Mouse (Mus musculus) MN1 (cell line): Measurements from ENCODE around the gene Gja4.

Experiments
- DNase-seq: peaks from one replicate; pipeline ENCODE4 v3.0.0-alpha.2; 2016; ENCODE audit warnings: low spot score

Gja4 gene

GRCm38 (mm10) chr4:127324296-127324695, 10.5 kb upstream of the Gja4 start:
- no peak for DNase-seq

GRCm38 (mm10) chr4:127323651-127324050, 9.8 kb upstream of the Gja4 start:
- DNase-seq, result no peak

GRCm38 (mm10) chr4:127319613-127320012, 5.8 kb upstream of the Gja4 start:
- peak; percentile 80 for DNase-seq

GRCm38 (mm10) chr4:127317143-127317542, 3.3 kb upstream of the Gja4 start:
- DNase-seq, result no peak

GRCm38 (mm10) chr4:127315753-127316152, 1.9 kb upstream of the Gja4 start:
- DNase-seq, result no peak

- DNase-seq, result no peak
Observed at GRCm38 (mm10) chr4:127314585-127314984, 746 bp upstream of the Gja4 start.

GRCm38 (mm10) chr4:127312349-127312748, 1.5 kb downstream of the Gja4 start:
- DNase-seq, result no peak

- no peak for DNase-seq
Observed at GRCm38 (mm10) chr4:127311561-127311960, 2.3 kb downstream of the Gja4 start.

- no peak for DNase-seq
Observed at GRCm38 (mm10) chr4:127306915-127307314, 6.9 kb downstream of the Gja4 start.

GRCm38 (mm10) chr4:127303796-127304195, 10.0 kb downstream of the Gja4 start:
- peak; percentile 19 for DNase-seq

GRCm38 (mm10) chr4:127300503-127300902, 13.3 kb downstream of the Gja4 start:
- DNase-seq, result no peak

GRCm38 (mm10) chr4:127292631-127293030, 21.2 kb downstream of the Gja4 start:
- no peak for DNase-seq

GRCm38 (mm10) chr4:127289039-127289548, 24.7 kb downstream of the Gja4 start:
- no peak for DNase-seq

- DNase-seq, result no peak
Observed at GRCm38 (mm10) chr4:127286907-127287306, 26.9 kb downstream of the Gja4 start.

- no peak for DNase-seq
Observed at GRCm38 (mm10) chr4:127279241-127279640, 34.6 kb downstream of the Gja4 start.

- no peak for DNase-seq
Observed at GRCm38 (mm10) chr4:127278451-127279001, 35.3 kb downstream of the Gja4 start.

GRCm38 (mm10) chr4:127264183-127264554, 49.7 kb downstream of the Gja4 start:
- no peak for DNase-seq

- DNase-seq, result no peak
Observed at GRCm38 (mm10) chr4:127263438-127264182, 50.2 kb downstream of the Gja4 start.

GRCm38 (mm10) chr4:127261601-127262000, 52.2 kb downstream of the Gja4 start:
- no peak for DNase-seq
